Mouse (Mus musculus) CH12.LX (cell line): ENCODE measurements at regions not wholly inside any gene's neighbourhood (a gene's known extent, or its start where the extent isn't known, plus 50 kb on each side); places are given as distances from the start of the nearest gene placed in this dataset.

Experiments
- DNase-seq: peaks from one replicate; pipeline ENCODE4 v3.0.0-alpha.2; 2013; ENCODE audit errors: extremely low read depth
- H3K27ac ChIP-seq: 2 replicates; pipeline ENCODE4 v1.5.1; 2012; ENCODE audit warnings: low read depth, mild to moderate bottlenecking, control low read depth, moderate library complexity; ENCODE audit not compliant: insufficient read depth
- H3K27me3 ChIP-seq: replicated peaks from 2 replicates; pipeline ENCODE3; 2012; ENCODE audit warnings: inconsistent platforms
- H3K36me3 ChIP-seq, 2 experiments: replicated peaks in 1 of 2; 2 replicates each; pipeline versions ENCODE3 to v1.6.1; 2012; ENCODE audit warnings: inconsistent platforms in 1 of 2, low read length in 1 of 2, mild to moderate bottlenecking in 1 of 2, mixed read lengths in 1 of 2, moderate library complexity in 1 of 2; ENCODE audit not compliant: control insufficient read depth in 1 of 2, insufficient read depth in 1 of 2
- H3K4me1 ChIP-seq, 2 experiments: 2 replicates each; pipeline ENCODE4 v1.6.1; 2012; ENCODE audit warnings: inconsistent platforms in 1 of 2, moderate library complexity in 1 of 2; ENCODE audit not compliant: insufficient read depth in 2 of 2, control insufficient read depth in 1 of 2
- H3K4me2 ChIP-seq: 2 replicates; pipeline ENCODE4 v1.6.1; 2012; ENCODE audit warnings: low read depth, mild to moderate bottlenecking, control low read depth; ENCODE audit not compliant: poor library complexity, insufficient read depth, severe bottlenecking
- H3K4me3 ChIP-seq, 3 experiments: fragments of 150-350 bp in 1 of 3; sonication (generic) in 1 of 3; replicated peaks in 1 of 3; 2 replicates each; pipeline versions ENCODE3 to v1.5.1; 2011 to 2012; ENCODE audit warnings: low read depth in 2 of 3, low read length in 2 of 3, mild to moderate bottlenecking in 2 of 3, moderate library complexity in 2 of 3, control low read depth in 1 of 3, improper control_type of control experiment in 1 of 3, inconsistent platforms in 1 of 3, mixed read lengths in 1 of 3; ENCODE audit not compliant: poor library complexity in 1 of 3
- H3K79me2 ChIP-seq: replicated peaks from 2 replicates; pipeline ENCODE4 v1.6.1; 2012; ENCODE audit warnings: mild to moderate bottlenecking, moderate library complexity; ENCODE audit not compliant: control insufficient read depth, poor library complexity, insufficient read depth, severe bottlenecking; ENCODE audit errors: extremely low read depth
- H3K9ac ChIP-seq: 2 replicates; pipeline ENCODE4 v1.6.1; 2012; ENCODE audit warnings: low read depth, mild to moderate bottlenecking, control low read depth, moderate library complexity; ENCODE audit not compliant: insufficient read depth
- H3K9me3 ChIP-seq: replicated peaks from 2 replicates; pipeline ENCODE3; 2012; ENCODE audit warnings: low read length, inconsistent platforms, mixed read lengths
- BHLHE40 ChIP-seq: IDR thresholded peaks from 2 replicates; pipeline ENCODE4 v1.6.1; 2011; ENCODE audit warnings: mild to moderate bottlenecking, low read depth, low read length, improper control_type of control experiment
- CHD1 ChIP-seq: IDR thresholded peaks from 2 replicates; pipeline ENCODE4 v1.6.1; 2012; ENCODE audit warnings: low read depth, low read length, improper control_type of control experiment, inconsistent platforms
- CHD2 ChIP-seq: IDR thresholded peaks from 2 replicates; pipeline ENCODE4 v1.6.1; 2011; ENCODE audit warnings: low read length, improper control_type of control experiment
- EP300 ChIP-seq: IDR thresholded peaks from 2 replicates; pipeline ENCODE4 v1.6.1; 2011; ENCODE audit warnings: low read length, improper control_type of control experiment
- ETS1 ChIP-seq: conservative IDR thresholded peaks from 2 replicates; pipeline ENCODE4 v1.6.1; 2012; ENCODE audit warnings: low read depth, mild to moderate bottlenecking, inconsistent platforms, low read length, improper control_type of control experiment, moderate library complexity
- GABPA ChIP-seq: IDR thresholded peaks from 2 replicates; pipeline ENCODE4 v1.6.1; 2012; ENCODE audit warnings: low read depth, low read length, improper control_type of control experiment, inconsistent platforms; ENCODE audit not compliant: insufficient replicate concordance
- HCFC1 ChIP-seq: IDR thresholded peaks from 2 replicates; pipeline ENCODE4 v1.6.1; 2012; ENCODE audit warnings: low read depth, mild to moderate bottlenecking, inconsistent platforms, low read length, improper control_type of control experiment
- IRF4 ChIP-seq: IDR thresholded peaks from 2 replicates; pipeline ENCODE4 v1.6.1; 2014; ENCODE audit warnings: low read depth, mild to moderate bottlenecking, inconsistent platforms, low read length, improper control_type of control experiment
- JUN ChIP-seq: IDR thresholded peaks from 2 replicates; pipeline ENCODE4 v1.6.1; 2011; ENCODE audit warnings: low read depth, mild to moderate bottlenecking, low read length, improper control_type of control experiment, moderate library complexity; ENCODE audit not compliant: insufficient read depth
- JUND ChIP-seq: conservative IDR thresholded peaks from 2 replicates; pipeline ENCODE4 v1.6.1; 2011; ENCODE audit warnings: low read depth, low read length, improper control_type of control experiment
- KAT2A ChIP-seq: IDR thresholded peaks from 2 replicates; pipeline ENCODE4 v1.6.1; 2012; ENCODE audit warnings: low read length, improper control_type of control experiment, inconsistent platforms; ENCODE audit not compliant: insufficient replicate concordance
- MAFK ChIP-seq: IDR thresholded peaks from 2 replicates; pipeline ENCODE4 v1.6.1; 2011; ENCODE audit warnings: low read length, improper control_type of control experiment; ENCODE audit not compliant: insufficient replicate concordance
- MAX ChIP-seq: IDR thresholded peaks from 2 replicates; pipeline ENCODE4 v1.6.1; 2011; ENCODE audit warnings: low read length, improper control_type of control experiment
- MAZ ChIP-seq: IDR thresholded peaks from 2 replicates; pipeline ENCODE4 v1.6.1; 2012; ENCODE audit warnings: low read depth, mild to moderate bottlenecking, inconsistent platforms, low read length, improper control_type of control experiment, moderate library complexity
- MEF2A ChIP-seq: IDR thresholded peaks from 2 replicates; pipeline ENCODE4 v1.6.1; 2014; ENCODE audit warnings: low read depth, mild to moderate bottlenecking, inconsistent platforms, low read length, improper control_type of control experiment, borderline replicate concordance
- MXI1 ChIP-seq: IDR thresholded peaks from 2 replicates; pipeline ENCODE4 v1.6.1; 2011; ENCODE audit warnings: mild to moderate bottlenecking, low read depth, low read length, improper control_type of control experiment
- MYC ChIP-seq: IDR thresholded peaks from 2 replicates; pipeline ENCODE4 v1.6.1; 2011; ENCODE audit warnings: low read depth, mild to moderate bottlenecking, improper control_type of control experiment, low read length
- NELFE ChIP-seq: IDR thresholded peaks from 2 replicates; pipeline ENCODE4 v1.6.1; 2011; ENCODE audit warnings: low read depth, low read length, improper control_type of control experiment
- PAX5 ChIP-seq: IDR thresholded peaks from 2 replicates; pipeline ENCODE4 v1.6.1; 2012; ENCODE audit warnings: low read length, inconsistent platforms, mixed read lengths
- POLR2AphosphoS2 ChIP-seq: IDR thresholded peaks from 2 replicates; pipeline ENCODE4 v1.6.1; 2011; ENCODE audit warnings: low read depth, low read length, improper control_type of control experiment
- RCOR1 ChIP-seq: conservative IDR thresholded peaks from 2 replicates; pipeline ENCODE4 v1.6.1; 2012; ENCODE audit warnings: low read depth, mild to moderate bottlenecking, inconsistent platforms, low read length, improper control_type of control experiment
- SIN3A ChIP-seq: IDR thresholded peaks from 2 replicates; pipeline ENCODE4 v1.6.1; 2012; ENCODE audit warnings: low read length, improper control_type of control experiment, inconsistent platforms
- SMC3 ChIP-seq: IDR thresholded peaks from 2 replicates; pipeline ENCODE4 v1.6.1; 2011; ENCODE audit warnings: low read depth, low read length, improper control_type of control experiment
- TBP ChIP-seq: conservative IDR thresholded peaks from 2 replicates; pipeline ENCODE4 v1.6.1; 2011; ENCODE audit warnings: low read depth, low read length, improper control_type of control experiment
- TCF12 ChIP-seq: IDR thresholded peaks from 2 replicates; pipeline ENCODE4 v1.6.1; 2014; ENCODE audit warnings: low read depth, mild to moderate bottlenecking, inconsistent platforms, low read length, improper control_type of control experiment
- UBTF ChIP-seq: IDR thresholded peaks from 2 replicates; pipeline ENCODE4 v1.6.1; 2012; ENCODE audit warnings: low read depth, mild to moderate bottlenecking, inconsistent platforms, low read length, improper control_type of control experiment, moderate library complexity
- ZMIZ1 ChIP-seq: IDR thresholded peaks from 2 replicates; pipeline ENCODE4 v1.6.1; 2012; ENCODE audit warnings: low read depth, mild to moderate bottlenecking, inconsistent platforms, low read length, improper control_type of control experiment
- dilution Hi-C: fragments of 300-500 bp; cut with MboI; formaldehyde crosslinking; loops from 2 replicates; pipeline ENCODE4 v1.14.3; 2020; ENCODE audit warnings: low sequenced_read_pairs; ENCODE audit not compliant: extremely low pct_unique_long_range_greater_than_20kb, extremely low pct_ligation_motif_present
- in situ Hi-C: fragments of 300-500 bp; cut with MboI; formaldehyde crosslinking; loops from 3 replicates; pipeline ENCODE4 v1.14.3; 2019; ENCODE audit warnings: low sequenced_read_pairs, low pct_ligation_motif_present, low pct_unique_long_range_greater_than_20kb, mixed read lengths

DNA sequence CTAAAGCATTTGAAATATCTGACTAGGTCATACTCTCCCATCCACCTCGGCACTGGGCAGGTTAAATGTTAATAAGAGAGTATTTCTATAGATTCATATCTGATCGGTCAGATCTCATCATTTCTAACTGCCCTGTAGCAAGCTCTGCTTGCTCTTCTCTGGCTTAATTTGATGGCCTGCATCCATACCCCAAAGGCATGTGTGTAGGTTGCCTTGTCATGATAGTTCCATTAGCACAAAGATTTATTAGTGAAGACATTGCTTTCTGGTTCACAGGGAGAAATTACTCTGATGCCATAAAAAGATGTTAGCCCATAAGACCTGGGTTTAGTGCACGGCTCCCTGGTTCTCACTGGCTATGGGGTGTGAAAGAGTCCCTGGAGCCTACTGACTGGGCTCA lies 232.3 kb downstream of the Lpin1 start:
- no peak for DNase-seq
- H3K4me1 ChIP-seq, result peaks cover 14 to 54% of the 10 kb centered on the region in 2 experiments
- TF ChIP-seq JUND (no peak), ETS1 (no peak), TCF12 (no peak), POLR2AphosphoS2 (no peak), TBP (no peak), HCFC1 (no peak), UBTF (no peak), MXI1 (no peak), BHLHE40 (no peak), NELFE (no peak)
- TF ChIP-seq, all 38 proteins: peak for 0
- in situ Hi-C loops, result loop anchor here (25.0 kb wide), 1 partner anchor 791 kb away; no protein-coding TSS in a partner anchor
- Histone ChIP-seq H3K4me3 (no peak overlapping the region), H3K36me3 (no peaks in the 10 kb centered on the region), H3K4me2 (no peak overlapping the region), H3K27ac (no peak overlapping the region), H3K9me3 (no peaks in the 10 kb centered on the region), H3K79me2 (no peaks in the 10 kb centered on the region), H3K27me3 (no peaks in the 10 kb centered on the region), H3K9ac (no peak overlapping the region)
- dilution Hi-C loops, result no loop called here

DNA sequence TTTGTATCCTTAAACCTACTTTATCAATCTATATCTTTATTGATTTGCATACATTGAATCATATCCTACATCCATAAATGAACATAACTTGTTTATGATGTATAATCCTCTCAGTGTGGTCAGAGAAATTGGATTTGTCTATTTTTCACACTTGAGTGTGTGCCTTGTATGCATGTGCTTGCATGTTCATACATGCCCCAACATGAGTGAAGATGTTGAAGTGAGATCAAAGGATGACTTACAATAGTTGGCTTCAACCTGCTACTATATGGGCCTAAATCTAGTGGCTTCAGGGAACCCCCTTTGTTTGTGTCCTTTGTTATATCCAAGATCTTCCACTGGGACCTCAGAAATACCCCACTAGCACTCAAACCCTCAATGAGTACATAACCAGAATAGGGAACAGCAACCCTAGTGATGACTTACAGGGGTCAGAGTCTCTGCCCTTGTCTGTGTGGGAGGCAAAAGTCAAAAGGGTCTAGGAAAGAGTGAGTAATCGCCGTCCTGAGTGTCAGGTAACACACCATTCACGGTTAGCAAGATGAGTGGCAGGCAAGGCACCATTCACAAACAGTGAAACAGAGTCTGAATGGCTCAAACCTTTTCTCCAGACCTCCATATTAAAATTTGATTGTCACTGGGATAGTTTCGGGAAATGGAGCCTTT lies 236.3 kb downstream of the Lpin1 start:
- no peaks in the 10 kb centered on the region for H3K9me3 ChIP-seq
- peak overlapping the region; percentile 21; the same call in 1 of the 2 replicates for H3K27ac ChIP-seq
- no peaks in the 10 kb centered on the region for H3K79me2 ChIP-seq
- H3K4me1 ChIP-seq, result peaks cover 11 to 24% of the 10 kb centered on the region in 2 experiments
- TF ChIP-seq NELFE (no peak), JUN (peak; percentile 92), MAX (no peak), PAX5 (no peak), EP300 (peak; percentile 89), RCOR1 (peak; percentile 65; the same call in 1 of the 2 replicates), ETS1 (peak; percentile 73), JUND (peak; percentile 96), IRF4 (peak; percentile 85), BHLHE40 (no peak), SMC3 (no peak), TCF12 (peak; percentile 44; the same call in 1 of the 2 replicates), MYC (no peak), UBTF (no peak), KAT2A (no peak), CHD2 (peak; percentile 54; the same call in 1 of the 2 replicates), CHD1 (peak; percentile 98), MAFK (no peak), ZMIZ1 (no peak), MEF2A (peak; percentile 67; the same call in 1 of the 2 replicates), GABPA (no peak), SIN3A (no peak), HCFC1 (no peak), MAZ (0 out of 2 replicates have a peak, but pooled peaks have one; percentile 57)
- H3K4me2 ChIP-seq, result no peak overlapping the region
- H3K9ac ChIP-seq, result no peak overlapping the region
- H3K4me3 ChIP-seq, result no peak overlapping the region
- no peaks in the 10 kb centered on the region for H3K36me3 ChIP-seq
- dilution Hi-C loops (no loop called here), in situ Hi-C loops (no loop called here)
- DNase-seq, result peak; percentile 71
- H3K27me3 ChIP-seq, result no peaks in the 10 kb centered on the region
